Mouse (Mus musculus): ENCODE measurements around the gene Ripor3. TPM values are rescaled to one million over a fixed set of nuclear protein-coding genes. Genes with fewer than 3 reads are reported as not detected.
A peak's percentile ranks its signal among the peaks of the same experiment; 100 is the strongest.

Ripor3 gene
- polyA plus RNA-seq, 1 experiment from 2014 or later, result 1.4 TPM

DNA sequence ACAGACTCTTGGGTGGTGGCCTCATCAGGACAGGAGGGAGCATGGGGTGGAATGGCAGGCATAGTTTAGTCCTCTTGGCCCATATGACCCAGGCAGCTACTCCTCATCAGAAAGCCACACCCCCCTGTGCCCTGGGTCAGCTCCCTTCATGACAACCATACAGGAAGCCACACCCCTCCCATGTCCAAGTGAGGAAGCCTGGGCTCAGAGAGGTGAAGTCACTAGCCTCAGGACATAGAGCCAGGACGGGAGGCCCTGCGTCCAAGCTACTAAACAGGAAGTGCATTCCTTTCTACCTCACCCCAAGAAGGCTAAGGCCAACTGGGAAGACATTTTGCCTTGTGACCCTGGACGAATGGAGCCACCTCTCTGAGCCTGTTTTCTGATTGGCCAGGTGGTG, 4.8 kb downstream of the Ripor3 start:
- Histone ChIP-seq H3K9me3 (ENCODE audit: low read length) (no peaks in the 10 kb centered on the region), H3K27me3 (ENCODE audit: insufficient read depth, low read length) (no peaks in the 10 kb centered on the region), H3K36me3 (replicated peaks; ENCODE audit: insufficient read depth, low read length) (no peaks in the 10 kb centered on the region), H3K9ac (replicated peaks) (no peak overlapping the region), H3K27ac (ENCODE audit: low read depth) (no peak overlapping the region), H3K4me1 (ENCODE audit: insufficient read depth) (peaks cover 16% of the 10 kb centered on the region; the same call in 1 of the 2 replicates), H3K4me3 (ENCODE audit: low read depth, low read length) (no peak overlapping the region), H3K4me2 (ENCODE audit: low read depth, low read length) (no peak overlapping the region)
- TF ChIP-seq CTCF (IDR thresholded peaks at IDR 0.05; ENCODE audit: low read depth) (no peak), EP300 (IDR thresholded peaks at IDR 0.05; ENCODE audit: low read depth) (no peak)
- ATAC-seq, result no peak
- 34% methylated on average over 3 of the region's 3 CpGs for WGBS (ENCODE audit: insufficient replicate concordance)
- no peak for DNase-seq

DNA sequence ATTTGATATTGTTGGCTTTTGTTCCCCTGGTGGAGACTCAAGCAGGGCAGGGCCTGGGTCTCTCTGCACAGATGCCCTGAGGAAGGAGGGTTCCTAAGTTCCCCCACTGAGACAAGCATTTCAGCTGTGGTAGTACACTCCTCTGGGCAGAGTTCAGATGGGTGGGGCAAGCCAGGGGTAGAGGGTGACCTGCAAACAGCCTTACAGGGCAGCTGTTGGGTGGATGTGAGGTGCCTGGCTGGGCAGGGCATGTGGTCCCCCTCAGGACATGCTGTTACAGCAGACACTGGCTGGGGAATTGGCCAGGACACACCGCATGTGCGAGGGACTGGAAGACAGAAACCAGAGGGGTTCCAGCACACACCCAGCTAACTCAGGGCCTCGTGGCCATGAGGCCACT, 5.4 kb downstream of the Ripor3 start:
- peaks cover 12% of the 10 kb centered on the region; the same call in 1 of the 2 replicates for H3K4me1 ChIP-seq (ENCODE audit: insufficient read depth)
- WGBS (ENCODE audit: insufficient replicate concordance), result 87% methylated on average over 3 of the region's 3 CpGs
- H3K4me3 ChIP-seq (ENCODE audit: low read depth, low read length), result no peak overlapping the region
- no peak for ATAC-seq
- no peak for DNase-seq
- H3K27ac ChIP-seq (ENCODE audit: low read depth), result no peak overlapping the region
- H3K4me2 ChIP-seq (ENCODE audit: low read depth, low read length), result no peak overlapping the region
- H3K9me3 ChIP-seq (ENCODE audit: low read length), result no peaks in the 10 kb centered on the region
- TF ChIP-seq EP300 (IDR thresholded peaks at IDR 0.05; ENCODE audit: low read depth), result no peak
- no peak for TF ChIP-seq CTCF (IDR thresholded peaks at IDR 0.05; ENCODE audit: low read depth)
- no peaks in the 10 kb centered on the region for H3K36me3 ChIP-seq (replicated peaks; ENCODE audit: insufficient read depth, low read length)
- no peak overlapping the region for H3K9ac ChIP-seq (replicated peaks)
- no peaks in the 10 kb centered on the region for H3K27me3 ChIP-seq (ENCODE audit: insufficient read depth, low read length)

DNA sequence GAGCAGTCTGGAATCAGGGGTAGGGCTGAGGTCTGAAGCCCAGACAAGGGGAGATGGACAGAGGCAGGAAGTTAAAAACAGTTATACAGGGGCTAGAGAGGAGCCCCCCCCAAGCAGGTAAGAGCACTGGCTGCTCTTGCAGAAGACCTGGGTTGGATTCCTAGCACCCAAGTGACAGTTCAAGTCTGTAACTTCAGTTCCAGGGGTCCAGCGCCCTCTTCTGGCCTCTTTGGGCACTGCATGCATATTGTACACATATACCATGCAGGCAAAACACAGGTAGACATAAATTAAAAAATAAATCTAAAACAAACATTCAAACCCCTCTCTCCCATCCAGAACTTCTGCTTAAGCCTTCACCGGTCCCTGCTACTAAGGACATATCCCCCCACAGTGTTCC, 6.0 kb downstream of the Ripor3 start:
- H3K4me3 ChIP-seq (ENCODE audit: low read depth, low read length), result no peak overlapping the region
- 65% methylated on average over 2 of the region's 2 CpGs for WGBS (ENCODE audit: insufficient replicate concordance)
- H3K4me1 ChIP-seq (ENCODE audit: insufficient read depth), result peaks cover 12% of the 10 kb centered on the region; the same call in 1 of the 2 replicates
- TF ChIP-seq EP300 (IDR thresholded peaks at IDR 0.05; ENCODE audit: low read depth) (no peak), CTCF (IDR thresholded peaks at IDR 0.05; ENCODE audit: low read depth) (peak; percentile 53)
- no peak overlapping the region for H3K9ac ChIP-seq (replicated peaks)
- ATAC-seq (no peak), DNase-seq (no peak)
- H3K9me3 ChIP-seq (ENCODE audit: low read length), result no peaks in the 10 kb centered on the region
- no peak overlapping the region for H3K4me2 ChIP-seq (ENCODE audit: low read depth, low read length)
- H3K27ac ChIP-seq (ENCODE audit: low read depth), result no peak overlapping the region
- H3K36me3 ChIP-seq (replicated peaks; ENCODE audit: insufficient read depth, low read length), result no peaks in the 10 kb centered on the region
- no peaks in the 10 kb centered on the region for H3K27me3 ChIP-seq (ENCODE audit: insufficient read depth, low read length)

DNA sequence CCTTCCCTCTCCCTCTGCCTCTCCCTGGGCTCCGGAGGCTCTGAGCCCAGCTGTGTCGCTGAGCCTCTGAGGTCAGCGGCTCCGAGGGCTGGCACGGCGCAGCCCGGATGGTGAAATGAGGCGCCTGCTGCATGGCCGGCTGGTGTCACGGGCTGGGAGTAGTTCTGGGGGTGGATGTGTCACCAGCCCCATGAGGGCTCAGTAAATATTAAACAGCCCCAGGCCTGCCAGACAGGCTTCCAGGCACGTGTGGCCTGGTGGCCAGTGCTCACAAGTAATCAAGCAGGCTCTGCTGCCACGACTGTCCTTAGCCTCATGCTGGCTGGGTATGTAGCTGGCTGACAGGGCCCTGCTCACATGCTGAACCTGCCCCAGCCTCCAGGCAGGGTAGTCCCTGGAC, 7.0 kb downstream of the Ripor3 start:
- Histone ChIP-seq H3K4me2 (ENCODE audit: low read depth, low read length) (no peak overlapping the region), H3K9me3 (ENCODE audit: low read length) (no peaks in the 10 kb centered on the region), H3K4me1 (ENCODE audit: insufficient read depth) (peaks cover 12% of the 10 kb centered on the region; the same call in 1 of the 2 replicates), H3K27ac (ENCODE audit: low read depth) (no peak overlapping the region), H3K9ac (replicated peaks) (no peak overlapping the region), H3K36me3 (replicated peaks; ENCODE audit: insufficient read depth, low read length) (no peaks in the 10 kb centered on the region), H3K27me3 (ENCODE audit: insufficient read depth, low read length) (no peaks in the 10 kb centered on the region), H3K4me3 (ENCODE audit: low read depth, low read length) (no peak overlapping the region)
- ATAC-seq (peak; percentile 91), DNase-seq (peak; percentile 68)
- no peak for TF ChIP-seq EP300 (IDR thresholded peaks at IDR 0.05; ENCODE audit: low read depth)
- no peak for TF ChIP-seq CTCF (IDR thresholded peaks at IDR 0.05; ENCODE audit: low read depth)
- WGBS (ENCODE audit: insufficient replicate concordance), result 75% methylated on average over 12 of the region's 12 CpGs

DNA sequence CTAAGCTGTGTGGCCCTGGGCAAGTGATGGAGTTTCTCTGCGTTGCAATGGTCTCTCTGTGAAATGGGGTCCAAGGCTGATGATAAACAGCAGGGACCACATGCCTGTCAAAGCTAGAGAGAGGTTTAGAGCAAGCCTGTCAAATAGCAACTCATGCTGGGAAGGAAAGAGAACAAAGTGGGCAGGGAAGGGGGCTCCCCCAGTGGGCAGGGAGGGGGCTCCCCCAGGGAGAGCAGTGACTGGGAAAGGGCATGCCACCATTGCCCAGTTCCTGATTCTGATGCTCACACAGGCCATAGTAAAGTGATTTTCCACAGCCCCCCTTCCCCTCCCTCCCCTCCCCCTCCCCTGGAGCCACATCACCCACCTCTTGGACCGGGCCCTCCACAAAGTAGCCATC, 7.5 kb downstream of the Ripor3 start:
- no peak overlapping the region for H3K9ac ChIP-seq (replicated peaks)
- no peaks in the 10 kb centered on the region for H3K9me3 ChIP-seq (ENCODE audit: low read length)
- ATAC-seq (no peak), DNase-seq (no peak)
- H3K4me3 ChIP-seq (ENCODE audit: low read depth, low read length), result no peak overlapping the region
- 81% methylated on average over 2 of the region's 2 CpGs for WGBS (ENCODE audit: insufficient replicate concordance)
- no peak for TF ChIP-seq EP300 (IDR thresholded peaks at IDR 0.05; ENCODE audit: low read depth)
- no peak for TF ChIP-seq CTCF (IDR thresholded peaks at IDR 0.05; ENCODE audit: low read depth)
- H3K27ac ChIP-seq (ENCODE audit: low read depth), result no peak overlapping the region
- H3K4me2 ChIP-seq (ENCODE audit: low read depth, low read length), result no peak overlapping the region
- H3K4me1 ChIP-seq (ENCODE audit: insufficient read depth), result peaks cover 12% of the 10 kb centered on the region; the same call in 1 of the 2 replicates
- no peaks in the 10 kb centered on the region for H3K36me3 ChIP-seq (replicated peaks; ENCODE audit: insufficient read depth, low read length)
- no peaks in the 10 kb centered on the region for H3K27me3 ChIP-seq (ENCODE audit: insufficient read depth, low read length)

DNA sequence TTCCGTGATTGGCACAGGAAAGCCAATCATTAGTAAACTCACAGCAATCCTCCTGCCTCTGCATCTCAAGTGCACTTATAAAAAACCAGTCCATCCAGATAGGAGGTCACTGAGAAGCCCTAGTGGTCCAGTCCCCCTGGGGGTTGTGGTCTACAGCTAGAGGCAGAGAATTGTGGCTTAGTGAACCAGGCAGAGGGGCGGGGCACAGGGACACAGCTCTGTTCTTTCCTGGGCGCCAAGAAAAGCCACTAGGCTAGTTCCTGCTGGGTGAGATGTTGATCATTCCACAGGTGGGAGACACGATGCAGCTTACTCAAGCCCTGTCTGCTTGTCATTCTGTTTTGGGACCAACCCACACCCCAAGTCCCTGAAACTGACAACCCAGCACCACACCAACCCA, 8.2 kb downstream of the Ripor3 start:
- H3K9ac ChIP-seq (replicated peaks), result no peak overlapping the region
- H3K9me3 ChIP-seq (ENCODE audit: low read length), result no peaks in the 10 kb centered on the region
- no peak overlapping the region for H3K27ac ChIP-seq (ENCODE audit: low read depth)
- no peak for DNase-seq
- no peak for ATAC-seq
- H3K4me1 ChIP-seq (ENCODE audit: insufficient read depth), result peaks cover 12% of the 10 kb centered on the region; the same call in 1 of the 2 replicates
- H3K4me3 ChIP-seq (ENCODE audit: low read depth, low read length), result no peak overlapping the region
- H3K4me2 ChIP-seq (ENCODE audit: low read depth, low read length), result no peak overlapping the region
- 52% methylated on average over 4 of the region's 4 CpGs for WGBS (ENCODE audit: insufficient replicate concordance)
- H3K36me3 ChIP-seq (replicated peaks; ENCODE audit: insufficient read depth, low read length), result no peaks in the 10 kb centered on the region
- TF ChIP-seq CTCF (IDR thresholded peaks at IDR 0.05; ENCODE audit: low read depth), result no peak
- TF ChIP-seq EP300 (IDR thresholded peaks at IDR 0.05; ENCODE audit: low read depth), result no peak
- H3K27me3 ChIP-seq (ENCODE audit: insufficient read depth, low read length), result no peaks in the 10 kb centered on the region
